In the genomic region with DNA sequence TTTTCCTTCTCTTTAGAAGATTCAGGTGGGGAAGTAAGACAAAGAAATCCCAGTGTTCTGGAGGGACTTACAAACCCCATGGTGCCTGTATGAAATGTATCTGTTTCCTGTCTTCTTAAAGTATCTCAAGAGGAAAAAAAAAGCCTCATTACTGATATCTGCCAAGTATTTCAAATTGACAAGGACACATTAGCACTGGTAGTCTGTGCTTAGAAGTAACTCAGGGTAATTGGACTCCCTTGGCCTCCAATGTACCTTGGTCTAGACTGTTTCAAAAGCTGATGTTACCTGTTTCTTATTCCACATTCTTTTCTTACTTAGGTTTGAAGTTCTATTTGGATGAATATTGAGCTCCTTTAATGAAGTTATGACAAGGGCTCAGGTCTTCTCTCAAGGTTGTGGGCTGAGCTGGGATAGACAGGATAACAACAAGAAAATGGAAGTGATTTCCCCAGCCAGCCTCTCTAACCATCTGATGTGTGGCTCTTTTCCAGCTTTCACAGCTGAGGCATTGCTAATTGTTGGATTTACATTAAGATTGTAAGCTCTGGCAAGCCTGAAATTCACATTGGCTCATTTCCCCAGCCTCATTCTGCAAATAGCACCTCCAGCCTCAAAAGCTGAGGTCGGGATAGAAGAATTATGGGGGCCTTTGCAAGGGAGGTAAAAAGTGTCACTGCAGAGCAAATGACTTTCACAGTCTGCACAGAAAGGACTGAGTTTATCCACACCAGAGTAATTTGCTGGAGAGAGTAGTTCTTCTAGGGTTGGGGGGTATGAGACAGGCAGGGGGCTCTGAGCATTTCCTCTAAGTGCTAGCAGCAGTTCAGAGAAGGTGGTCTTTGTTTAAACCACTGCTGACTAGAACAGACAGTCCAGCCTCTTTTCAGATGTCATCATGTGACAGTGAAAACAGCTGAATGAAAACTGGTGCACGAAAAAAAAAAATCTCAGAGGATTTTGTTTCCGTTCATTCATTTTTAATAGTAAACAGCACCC, we compare ENCODE assay signal across 13 mouse cellular contexts.
DNase-seq lines count a peak whose midpoint lies in the region; ATAC-seq and TF ChIP-seq lines count a peak whose summit lies in the region.
"Had no signal": no experiment of that assay in that cellular context is flagged by ENCODE, and none has a peak within 500 bp of the region (broad histone marks: within the 10 kb centered on the region; RNA-seq: fewer than 3 reads in every experiment).

No protein-coding gene starts in this region.

- DNase-seq in limb, embryonic 10.5 days (ENCODE audit: low spot score), result no peak
- DNase-seq in layer of hippocampus, adult 2 months (ENCODE audit: low spot score in 2 of 2), result peak; percentile 41 to 76
- DNase-seq in adrenal gland, adult 18-20 months (ENCODE audit: low spot score in 2 of 2), result no peak
- DNase-seq in urinary bladder, adult 2 months (ENCODE audit: low spot score), result no peak
- DNase-seq in Muller cell, postnatal 12 days (ENCODE audit: inconsistent ontology term), result no peak
- DNase-seq: cerebellum, adult 11 months; lung, postnatal 36 days had no signal

- no peak overlapping the region for H3K9ac ChIP-seq in limb, embryonic 12.5 days (replicated peaks)
- no peak overlapping the region for H3K9ac ChIP-seq in midbrain, embryonic 12.5 days (replicated peaks)
- H3K9ac ChIP-seq in liver, embryonic 12.5 days, result no peak overlapping the region
- H3K9ac ChIP-seq: stomach, embryonic 15.5 days had no signal

- H3K27me3 ChIP-seq in limb, embryonic 12.5 days, result no peaks in the 10 kb centered on the region
- no peaks in the 10 kb centered on the region for H3K27me3 ChIP-seq in limb, embryonic 10.5 days (ENCODE audit: low read depth, poor library complexity, severe bottlenecking)
- H3K27me3 ChIP-seq in midbrain, embryonic 12.5 days, result no peaks in the 10 kb centered on the region
- no peaks in the 10 kb centered on the region for H3K27me3 ChIP-seq in liver, embryonic 12.5 days (replicated peaks)
- H3K27me3 ChIP-seq: stomach, embryonic 15.5 days had no signal

- ATAC-seq in limb, embryonic 12.5 days (ENCODE audit: insufficient number of reproducible peaks, insufficient read depth, low FRiP score, low TSS enrichment, low read depth), result peak; percentile 42; the same call in 1 of the 2 replicates
- ATAC-seq in midbrain, embryonic 12.5 days (ENCODE audit: low FRiP score, low read depth), result peak; percentile 41; the same call in 1 of the 2 replicates
- ATAC-seq in liver, embryonic 12.5 days, result no peak
- ATAC-seq: CD4-positive, CD25-positive, alpha-beta regulatory T cell, adult 4 months had no signal

- no peak for TF ChIP-seq CTCF in layer of hippocampus, adult 2 months (conservative IDR thresholded peaks at IDR 0.05)

- no peak overlapping the region for H3K4me2 ChIP-seq in limb, embryonic 12.5 days
- no peak overlapping the region for H3K4me2 ChIP-seq in midbrain, embryonic 12.5 days (replicated peaks)
- H3K4me2 ChIP-seq in liver, embryonic 12.5 days, result no peak overlapping the region
- H3K4me2 ChIP-seq: stomach, embryonic 15.5 days had no signal

- H3K4me3 ChIP-seq in limb, embryonic 12.5 days (replicated peaks), result no peak overlapping the region
- H3K4me3 ChIP-seq in limb, embryonic 10.5 days, result no peak overlapping the region
- H3K4me3 ChIP-seq in layer of hippocampus, adult 2 months, result no peak overlapping the region
- H3K4me3 ChIP-seq in midbrain, embryonic 12.5 days, result no peak overlapping the region
- no peak overlapping the region for H3K4me3 ChIP-seq in liver, embryonic 12.5 days
- H3K4me3 ChIP-seq: left cerebral cortex, adult 2 months; stomach, embryonic 15.5 days had no signal

- H3K9me3 ChIP-seq in limb, embryonic 12.5 days, result no peaks in the 10 kb centered on the region
- no peaks in the 10 kb centered on the region for H3K9me3 ChIP-seq in limb, embryonic 10.5 days (replicated peaks)
- H3K9me3 ChIP-seq in midbrain, embryonic 12.5 days, result no peaks in the 10 kb centered on the region
- H3K9me3 ChIP-seq in liver, embryonic 12.5 days (replicated peaks), result no peaks in the 10 kb centered on the region
- H3K9me3 ChIP-seq: stomach, embryonic 15.5 days had no signal

- H3K27ac ChIP-seq in limb, embryonic 12.5 days, result no peak overlapping the region
- no peak overlapping the region for H3K27ac ChIP-seq in limb, embryonic 10.5 days
- H3K27ac ChIP-seq in layer of hippocampus, adult 2 months, result no peak overlapping the region
- H3K27ac ChIP-seq in midbrain, embryonic 12.5 days (replicated peaks), result peak overlapping the region; percentile 65
- H3K27ac ChIP-seq in liver, embryonic 12.5 days, result no peak overlapping the region
- H3K27ac ChIP-seq: left cerebral cortex, adult 2 months; stomach, embryonic 15.5 days had no signal

- H3K4me1 ChIP-seq in limb, embryonic 12.5 days (replicated peaks), result 0 out of 2 replicates have a peak, but pooled peaks cover 3% of the 10 kb centered on the region
- H3K4me1 ChIP-seq in limb, embryonic 10.5 days, result peaks cover 11% of the 10 kb centered on the region; the same call in 1 of the 2 replicates
- peaks cover 35% of the 10 kb centered on the region for H3K4me1 ChIP-seq in midbrain, embryonic 12.5 days
- H3K4me1 ChIP-seq in liver, embryonic 12.5 days, result no peaks in the 10 kb centered on the region
- H3K4me1 ChIP-seq: stomach, embryonic 15.5 days had no signal

- 61% methylated on average over 3 of the region's 3 CpGs for WGBS in limb, embryonic 12.5 days
- WGBS in limb, embryonic 10.5 days, result 68% methylated on average over 3 of the region's 3 CpGs
- WGBS in midbrain, embryonic 12.5 days, result 50% methylated on average over 3 of the region's 3 CpGs
- WGBS in liver, embryonic 12.5 days (ENCODE audit: insufficient replicate concordance), result 52% methylated on average over 3 of the region's 3 CpGs

- H3K36me3 ChIP-seq in limb, embryonic 12.5 days, result no peaks in the 10 kb centered on the region
- H3K36me3 ChIP-seq in limb, embryonic 10.5 days, result no peaks in the 10 kb centered on the region
- H3K36me3 ChIP-seq in midbrain, embryonic 12.5 days, result no peaks in the 10 kb centered on the region
- H3K36me3 ChIP-seq in liver, embryonic 12.5 days, result no peaks in the 10 kb centered on the region
- H3K36me3 ChIP-seq: stomach, embryonic 15.5 days had no signal

Comparison
In these comparisons a context has a peak if more than half of its experiments do, and no peak if none do; other contexts are left out.
1. DNase-seq: peak in layer of hippocampus, adult 2 months (2 of 2); none in limb, embryonic 10.5 days (single experiment), adrenal gland, adult 18-20 months (0 of 2), urinary bladder, adult 2 months (single experiment) and Muller cell, postnatal 12 days (single experiment).